Mouse (Mus musculus) heart, embryonic 14.5 days (tissue): ENCODE data around the gene H2-Aa. TPM values are rescaled to one million over a fixed set of nuclear protein-coding genes. Genes with fewer than 3 reads are reported as not detected.

Source experiments
- ATAC-seq: fragments of 200-750 bp; cut with Nextera tagmentation; 2 replicates; pipeline ENCODE4 v1.8.0; 2017; ENCODE audit warnings: low read depth, moderate TSS enrichment; ENCODE audit not compliant: insufficient number of reproducible peaks, insufficient read depth, low FRiP score
- H3K27ac ChIP-seq, 2 experiments: fragments of 200-500 bp in 1 of 2; fragments of 300-500 bp in 1 of 2; sonication (generic) in 1 of 2; replicated peaks in 1 of 2; 2 replicates each; pipeline ENCODE4 v1.5.1; 2012 to 2014; ENCODE audit warnings: low read depth in 2 of 2, low read length in 2 of 2, control low read depth in 1 of 2, mild to moderate bottlenecking in 1 of 2, mixed read lengths in 1 of 2; ENCODE audit not compliant: control insufficient read depth in 1 of 2, insufficient read depth in 1 of 2
- H3K27me3 ChIP-seq: fragments of 300-500 bp; sonication (generic); 2 replicates; pipeline ENCODE4 v1.6.1; 2014; ENCODE audit warnings: mild to moderate bottlenecking, low read length, control low read depth; ENCODE audit not compliant: control insufficient read depth, insufficient read depth
- H3K36me3 ChIP-seq: fragments of 300-500 bp; sonication (generic); 2 replicates; pipeline ENCODE4 v1.6.1; 2014; ENCODE audit warnings: mild to moderate bottlenecking, control low read depth, low read length, mixed read lengths; ENCODE audit not compliant: control insufficient read depth, insufficient read depth
- H3K4me1 ChIP-seq, 2 experiments: fragments of 200-500 bp in 1 of 2; fragments of 300-500 bp in 1 of 2; sonication (generic) in 1 of 2; 2 replicates each; pipeline ENCODE4 v1.6.1; 2012 to 2014; ENCODE audit warnings: low read length in 2 of 2, control low read depth in 1 of 2, mixed read lengths in 1 of 2; ENCODE audit not compliant: control insufficient read depth in 2 of 2, insufficient read depth in 2 of 2
- H3K4me2 ChIP-seq: fragments of 300-500 bp; sonication (generic); 2 replicates; pipeline ENCODE4 v1.6.1; 2014; ENCODE audit warnings: mild to moderate bottlenecking, low read length
- H3K4me3 ChIP-seq, 2 experiments: fragments of 200-500 bp in 1 of 2; fragments of 300-500 bp in 1 of 2; sonication (generic) in 1 of 2; 2 replicates each; pipeline ENCODE4 v1.5.1; 2012 to 2014; ENCODE audit warnings: low read length in 2 of 2, mild to moderate bottlenecking in 2 of 2, control low read depth in 1 of 2, low read depth in 1 of 2, moderate library complexity in 1 of 2; ENCODE audit not compliant: control insufficient read depth in 1 of 2, insufficient read depth in 1 of 2
- H3K9ac ChIP-seq: fragments of 300-500 bp; sonication (generic); 2 replicates; pipeline ENCODE4 v1.6.1; 2014; ENCODE audit warnings: mild to moderate bottlenecking, low read length
- H3K9me3 ChIP-seq: fragments of 300-500 bp; sonication (generic); 2 replicates; pipeline ENCODE4 v1.6.1; 2016; ENCODE audit warnings: low read length, control low read depth; ENCODE audit not compliant: control insufficient read depth
- WGBS: fragments of 180-500 bp; shearing (Covaris S2); extraction: QIAGEN DNeasy Blood & Tissue Kit; methylation state at CpG from one replicate; pipeline ENCODE4 v1.1.7; 2014; 5-methylcytosine and 5-hydroxymethylcytosine counted together
- polyA plus RNA-seq: library from polyadenylated mRNA; unstranded; fragments of >200 nt; fragmentation: Nextera tagmentation; extraction: Ambion mirVana; gene quantifications from 2 replicates; pipeline ENCODE4 v1.2.1, GENCODE M21; 2014

Gene H2-Aa
- polyA plus RNA-seq, 1 experiment from 2014 or later = 1.2 TPM

- WGBS = 96% methylated on average over 1 of the region's 1 CpGs
- H3K4me3 ChIP-seq = no peak overlapping the region
These were observed 15.5 kb downstream of the H2-Aa start for GRCm38 (mm10) chr17:34272102-34272501.

GRCm38 (mm10) chr17:34270940-34271339 is 16.7 kb downstream of the H2-Aa start:
- no peak overlapping the region for H3K4me3 ChIP-seq
- WGBS = 76% methylated on average over 2 of the region's 2 CpGs
- H3K4me2 ChIP-seq = no peak overlapping the region
- no peaks in the 10 kb centered on the region for H3K9me3 ChIP-seq
- H3K27ac ChIP-seq = no peak overlapping the region
- H3K27me3 ChIP-seq = no peaks in the 10 kb centered on the region
- ATAC-seq = no peak
- H3K36me3 ChIP-seq = no peaks in the 10 kb centered on the region
- H3K9ac ChIP-seq = no peak overlapping the region
- no peaks in the 10 kb centered on the region for H3K4me1 ChIP-seq

More at GRCm38 (mm10) chr17:34272102-34272501, 15.5 kb downstream of the H2-Aa start:
- Histone ChIP-seq H3K9me3 (peaks cover 2% of the 10 kb centered on the region; the same call in 1 of the 2 replicates), H3K4me1 (no peaks in the 10 kb centered on the region), H3K36me3 (no peaks in the 10 kb centered on the region), H3K9ac (no peak overlapping the region), H3K27me3 (no peaks in the 10 kb centered on the region), H3K4me2 (no peak overlapping the region), H3K27ac (no peak overlapping the region)
- no peak for ATAC-seq

- ATAC-seq = no peak
- Histone ChIP-seq H3K4me2 (no peak overlapping the region), H3K4me3 (no peak overlapping the region), H3K4me1 (no peaks in the 10 kb centered on the region; a peak in 1 of 4 replicates), H3K36me3 (no peaks in the 10 kb centered on the region), H3K9me3 (no peaks in the 10 kb centered on the region), H3K9ac (no peak overlapping the region), H3K27ac (no peak overlapping the region), H3K27me3 (peaks cover 3% of the 10 kb centered on the region; the same call in 1 of the 2 replicates)
- 79% methylated on average over 2 of the region's 2 CpGs for WGBS
These were observed 17.4 kb downstream of the H2-Aa start for GRCm38 (mm10) chr17:34270230-34270629.

GRCm38 (mm10) chr17:34269817-34270216 is 17.8 kb downstream of the H2-Aa start:
- H3K4me3 ChIP-seq = no peak overlapping the region
- 68% methylated on average over 4 of the region's 4 CpGs for WGBS
- H3K4me1 ChIP-seq = peaks cover 0 to 2% of the 10 kb centered on the region in 2 experiments; a peak in 1 of 4 replicates
- H3K36me3 ChIP-seq = no peaks in the 10 kb centered on the region
- peaks cover 7% of the 10 kb centered on the region; the same call in 1 of the 2 replicates for H3K27me3 ChIP-seq
- no peak overlapping the region for H3K9ac ChIP-seq
- no peak overlapping the region for H3K27ac ChIP-seq
- H3K9me3 ChIP-seq = no peaks in the 10 kb centered on the region
- no peak overlapping the region for H3K4me2 ChIP-seq
- ATAC-seq = no peak

- no peaks in the 10 kb centered on the region for H3K9me3 ChIP-seq
- H3K27me3 ChIP-seq = peaks cover 11% of the 10 kb centered on the region; the same call in 1 of the 2 replicates
- H3K4me2 ChIP-seq = no peak overlapping the region
- no peak overlapping the region for H3K27ac ChIP-seq
- 80% methylated on average over 2 of the region's 2 CpGs for WGBS
- H3K4me3 ChIP-seq = no peak overlapping the region
- no peaks in the 10 kb centered on the region for H3K36me3 ChIP-seq
- H3K4me1 ChIP-seq = peaks cover 5 to 8% of the 10 kb centered on the region in 2 experiments; a peak in 3 of 4 replicates
- no peak for ATAC-seq
- H3K9ac ChIP-seq = no peak overlapping the region
These were observed 18.9 kb downstream of the H2-Aa start for GRCm38 (mm10) chr17:34268748-34269147.

- Histone ChIP-seq H3K4me1 (peaks cover 5 to 12% of the 10 kb centered on the region in 2 experiments; a peak in 3 of 4 replicates), H3K27ac (no peak overlapping the region), H3K27me3 (peaks cover 11% of the 10 kb centered on the region; the same call in 1 of the 2 replicates), H3K9ac (no peak overlapping the region), H3K4me3 (no peak overlapping the region), H3K36me3 (no peaks in the 10 kb centered on the region), H3K4me2 (no peak overlapping the region), H3K9me3 (no peaks in the 10 kb centered on the region)
- WGBS = 64% methylated on average over 2 of the region's 2 CpGs
- no peak for ATAC-seq
These were observed 19.4 kb downstream of the H2-Aa start for GRCm38 (mm10) chr17:34268262-34268661.

- no peak for ATAC-seq
- H3K27ac ChIP-seq = no peak overlapping the region
- H3K4me2 ChIP-seq = peak overlapping the region; percentile 97
- H3K9me3 ChIP-seq = no peaks in the 10 kb centered on the region
- peaks cover 16% of the 10 kb centered on the region; the same call in 1 of the 2 replicates for H3K27me3 ChIP-seq
- peak overlapping the region; percentile 50 to 60 for H3K4me3 ChIP-seq
- peaks cover 5 to 12% of the 10 kb centered on the region in 2 experiments; a peak in 3 of 4 replicates for H3K4me1 ChIP-seq
- peak overlapping the region; percentile 77 for H3K9ac ChIP-seq
- no peaks in the 10 kb centered on the region for H3K36me3 ChIP-seq
- WGBS = 2% methylated on average over 88 of the region's 93 CpGs
These were observed 22.9 kb downstream of the H2-Aa start for GRCm38 (mm10) chr17:34264452-34265351.
